Mouse (Mus musculus): ENCODE measurements around the gene Cd59a. TPM values are rescaled to one million over a fixed set of nuclear protein-coding genes. Genes with fewer than 3 reads are reported as not detected.
"Not testable (repeated sequence)": the region's sequence is repeated elsewhere in the genome, so short reads cannot be mapped to it uniquely, and the experiment has no call there.

The Cd59a gene
- polyA plus RNA-seq, 1 experiment from 2014 or later = 32.6 TPM

DNA sequence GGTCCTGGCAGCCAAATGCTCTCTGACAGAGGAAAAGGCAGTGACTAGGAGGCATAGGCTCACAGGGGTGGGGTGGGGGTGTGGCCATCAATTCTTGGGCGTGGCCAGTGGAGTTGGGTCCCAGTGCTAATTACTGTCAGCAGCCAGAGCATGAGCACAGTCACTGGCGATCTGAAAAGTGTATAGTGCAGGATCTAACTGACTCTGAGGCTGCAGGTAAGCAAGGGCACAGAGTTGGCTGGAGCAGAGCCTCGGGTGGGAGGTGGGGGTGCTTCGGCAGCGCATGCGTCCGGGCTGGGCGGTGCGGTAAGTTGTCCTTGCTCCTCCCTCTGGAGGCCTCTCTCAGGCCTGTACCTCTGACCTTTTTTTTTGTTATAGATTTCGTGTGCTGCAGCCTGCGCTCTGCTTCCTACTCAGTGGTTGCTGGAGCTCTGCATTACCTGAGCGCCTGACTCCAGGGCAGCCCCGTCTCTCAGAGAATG lies 25.9 kb upstream of the Cd59a start, which contains the start of gene Cd59b:
Cd59b (plus strand) TSS at position 146 of the 482 bp plus-strand sequence.
- no peaks in the 10 kb centered on the region for H3K36me3 ChIP-seq (ENCODE audit: control insufficient read depth, insufficient read depth, low read length)
- peak; percentile 85 for ATAC-seq (ENCODE audit: insufficient number of reproducible peaks, insufficient read depth, low FRiP score, low read depth)
- H3K27me3 ChIP-seq (ENCODE audit: control insufficient read depth, insufficient read depth, low read length) = no peaks in the 10 kb centered on the region
- peak within 1 kb of the TSS; percentile 21; the same call in 1 of the 2 replicates for H3K9ac ChIP-seq (replicated peaks; ENCODE audit: low read depth, low read length)
- no peaks in the 10 kb centered on the region for H3K9me3 ChIP-seq (ENCODE audit: control insufficient read depth, low read depth, low read length)
- H3K27ac ChIP-seq (ENCODE audit: low read length) = no peak within 1 kb of the TSS
- peak within 1 kb of the TSS; percentile 44 for H3K4me2 ChIP-seq (replicated peaks; ENCODE audit: low read depth, low read length)
- WGBS = 4% methylated on average over 11 of the region's 13 CpGs
- H3K4me1 ChIP-seq (ENCODE audit: control insufficient read depth, insufficient read depth, low read length) = no peaks in the 10 kb centered on the region
- H3K4me3 ChIP-seq (ENCODE audit: low read depth, low read length) = peak within 1 kb of the TSS; percentile 31

DNA sequence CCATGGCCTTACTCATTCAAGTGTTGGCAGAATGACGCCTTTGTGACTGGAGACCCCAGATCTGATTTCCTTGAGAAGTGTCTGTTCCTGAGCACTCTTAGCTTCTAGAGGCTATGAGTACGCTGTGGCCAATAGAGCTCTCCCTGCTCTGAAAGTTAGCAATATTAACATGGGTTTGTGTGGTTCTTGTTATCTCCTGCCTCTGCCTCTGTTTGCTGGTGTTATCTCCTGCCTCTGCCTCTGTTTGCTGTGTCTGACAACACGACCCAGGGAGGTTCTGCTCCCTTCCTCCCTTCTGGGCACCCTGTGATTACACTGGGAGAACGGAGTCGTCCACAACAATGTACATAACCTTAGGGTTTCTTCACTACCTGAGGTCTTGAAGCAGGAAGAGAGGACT lies 17.3 kb upstream of the Cd59a start:
- H3K36me3 ChIP-seq (ENCODE audit: control insufficient read depth, insufficient read depth, low read length); H3K9me3 ChIP-seq (ENCODE audit: control insufficient read depth, low read depth, low read length); H3K27ac ChIP-seq (ENCODE audit: low read length); H3K4me2 ChIP-seq (replicated peaks; ENCODE audit: low read depth, low read length); H3K27me3 ChIP-seq (ENCODE audit: control insufficient read depth, insufficient read depth, low read length); H3K9ac ChIP-seq (replicated peaks; ENCODE audit: low read depth, low read length); H3K4me1 ChIP-seq (ENCODE audit: control insufficient read depth, insufficient read depth, low read length); H3K4me3 ChIP-seq (ENCODE audit: low read depth, low read length): not testable (repeated sequence)
- ATAC-seq (ENCODE audit: insufficient number of reproducible peaks, insufficient read depth, low FRiP score, low read depth) = peak; percentile 69; the same call in 1 of the 2 replicates
- 55% methylated on average over 5 of the region's 5 CpGs for WGBS

DNA sequence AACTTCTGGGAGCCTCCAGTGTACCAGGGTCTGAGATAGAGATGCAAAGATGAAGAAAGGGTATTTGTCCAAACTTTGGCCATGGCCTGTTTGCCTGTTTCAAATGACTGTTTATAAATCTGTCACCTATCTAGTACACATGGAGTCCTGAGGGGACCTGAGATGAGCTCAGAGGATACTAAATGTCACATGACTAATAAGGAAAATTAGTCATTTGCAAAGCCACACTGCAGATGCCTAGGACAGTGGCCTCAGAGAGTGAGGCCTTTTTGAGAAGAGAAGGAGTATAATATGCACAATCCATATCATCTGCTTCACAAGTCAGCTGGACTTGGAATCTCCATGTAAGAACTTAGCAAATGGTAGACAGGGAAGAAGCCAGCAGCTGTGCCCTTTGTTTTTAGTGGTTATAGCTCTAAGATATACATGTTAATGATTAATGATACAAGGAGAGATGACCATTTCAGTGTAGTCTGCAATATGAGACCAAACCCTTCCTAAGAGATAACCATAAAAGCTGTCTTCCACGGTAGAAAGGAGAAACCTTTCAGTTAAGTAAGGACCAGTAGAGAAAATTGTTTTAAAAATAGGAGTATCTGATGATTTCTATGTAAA lies 14.1 kb upstream of the Cd59a start:
- H3K4me1 ChIP-seq (ENCODE audit: control insufficient read depth, insufficient read depth, low read length); H3K36me3 ChIP-seq (ENCODE audit: control insufficient read depth, insufficient read depth, low read length); ATAC-seq (ENCODE audit: insufficient number of reproducible peaks, insufficient read depth, low FRiP score, low read depth); H3K9me3 ChIP-seq (ENCODE audit: control insufficient read depth, low read depth, low read length); H3K4me3 ChIP-seq (ENCODE audit: low read depth, low read length); H3K4me2 ChIP-seq (replicated peaks; ENCODE audit: low read depth, low read length); H3K27ac ChIP-seq (ENCODE audit: low read length); H3K27me3 ChIP-seq (ENCODE audit: control insufficient read depth, insufficient read depth, low read length); H3K9ac ChIP-seq (replicated peaks; ENCODE audit: low read depth, low read length): not testable (repeated sequence)
- WGBS = no CpG with 5 or more reads among the region's 1 CpGs

GRCm38 (mm10) chr2:104082474-104082873 lies 13.1 kb upstream of the Cd59a start:
- Histone ChIP-seq H3K9ac (replicated peaks; ENCODE audit: low read depth, low read length) (no peak overlapping the region), H3K9me3 (ENCODE audit: control insufficient read depth, low read depth, low read length) (no peaks in the 10 kb centered on the region), H3K4me1 (ENCODE audit: control insufficient read depth, insufficient read depth, low read length) (no peaks in the 10 kb centered on the region), H3K27ac (ENCODE audit: low read length) (no peak overlapping the region), H3K4me3 (ENCODE audit: low read depth, low read length) (no peak overlapping the region), H3K4me2 (replicated peaks; ENCODE audit: low read depth, low read length) (no peak overlapping the region), H3K27me3 (ENCODE audit: control insufficient read depth, insufficient read depth, low read length) (no peaks in the 10 kb centered on the region), H3K36me3 (ENCODE audit: control insufficient read depth, insufficient read depth, low read length) (no peaks in the 10 kb centered on the region)
- no peak for ATAC-seq (ENCODE audit: insufficient number of reproducible peaks, insufficient read depth, low FRiP score, low read depth)

GRCm38 (mm10) chr2:104084027-104084426 lies 11.6 kb upstream of the Cd59a start:
- not testable (repeated sequence) for H3K36me3 ChIP-seq (ENCODE audit: control insufficient read depth, insufficient read depth, low read length); H3K4me1 ChIP-seq (ENCODE audit: control insufficient read depth, insufficient read depth, low read length); H3K4me3 ChIP-seq (ENCODE audit: low read depth, low read length); H3K27ac ChIP-seq (ENCODE audit: low read length); H3K9ac ChIP-seq (replicated peaks; ENCODE audit: low read depth, low read length); H3K9me3 ChIP-seq (ENCODE audit: control insufficient read depth, low read depth, low read length); ATAC-seq (ENCODE audit: insufficient number of reproducible peaks, insufficient read depth, low FRiP score, low read depth); H3K27me3 ChIP-seq (ENCODE audit: control insufficient read depth, insufficient read depth, low read length); H3K4me2 ChIP-seq (replicated peaks; ENCODE audit: low read depth, low read length)

DNA sequence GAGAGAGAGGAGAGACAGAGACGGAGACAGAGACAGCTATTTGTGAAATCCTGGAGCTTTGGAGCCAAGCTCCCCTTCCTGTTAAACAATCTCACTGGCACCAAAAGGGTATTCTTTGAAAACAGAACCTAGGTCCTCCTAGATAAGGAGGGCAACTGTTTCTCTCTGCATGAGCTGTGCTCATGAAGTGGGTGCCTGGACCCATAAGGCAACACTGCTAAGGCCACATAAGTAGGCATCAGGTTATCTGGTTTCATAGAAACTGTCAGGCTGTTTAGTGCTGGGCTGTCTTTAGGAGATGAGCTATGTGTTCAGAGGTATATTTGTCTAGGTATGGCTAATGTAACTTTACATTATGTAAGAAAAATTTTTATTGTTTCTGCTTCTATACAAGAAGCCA lies 8.0 kb upstream of the Cd59a start:
- not testable (repeated sequence) for H3K27me3 ChIP-seq (ENCODE audit: control insufficient read depth, insufficient read depth, low read length); H3K9ac ChIP-seq (replicated peaks; ENCODE audit: low read depth, low read length); H3K9me3 ChIP-seq (ENCODE audit: control insufficient read depth, low read depth, low read length); H3K27ac ChIP-seq (ENCODE audit: low read length); ATAC-seq (ENCODE audit: insufficient number of reproducible peaks, insufficient read depth, low FRiP score, low read depth); H3K4me2 ChIP-seq (replicated peaks; ENCODE audit: low read depth, low read length); H3K4me3 ChIP-seq (ENCODE audit: low read depth, low read length); H3K36me3 ChIP-seq (ENCODE audit: control insufficient read depth, insufficient read depth, low read length); H3K4me1 ChIP-seq (ENCODE audit: control insufficient read depth, insufficient read depth, low read length)
- WGBS = 73% methylated on average over 1 of the region's 1 CpGs

DNA sequence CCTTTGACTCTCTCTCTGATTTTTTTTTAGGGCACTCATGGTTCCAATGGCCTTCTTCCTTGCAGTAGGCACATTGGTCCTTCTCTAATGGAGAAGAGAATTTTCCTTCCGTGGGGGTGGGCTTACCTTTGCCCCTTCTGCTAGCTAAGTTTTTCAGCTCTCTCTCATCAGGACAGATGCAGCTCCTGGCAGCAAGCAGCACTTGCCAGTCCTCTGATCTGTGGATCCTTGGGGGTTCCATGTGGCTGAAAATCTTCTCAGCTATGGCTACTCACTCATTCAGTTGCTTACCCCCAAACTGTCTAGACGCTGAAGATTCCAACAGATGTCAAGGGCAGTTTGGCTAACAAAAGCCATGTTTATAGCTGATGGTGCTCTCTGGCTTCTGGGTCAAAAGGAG lies 2.3 kb upstream of the Cd59a start:
- no peak for ATAC-seq (ENCODE audit: insufficient number of reproducible peaks, insufficient read depth, low FRiP score, low read depth)
- Histone ChIP-seq H3K4me1 (ENCODE audit: control insufficient read depth, insufficient read depth, low read length) (no peaks in the 10 kb centered on the region), H3K4me2 (replicated peaks; ENCODE audit: low read depth, low read length) (no peak overlapping the region), H3K4me3 (ENCODE audit: low read depth, low read length) (no peak overlapping the region), H3K27ac (ENCODE audit: low read length) (no peak overlapping the region), H3K27me3 (ENCODE audit: control insufficient read depth, insufficient read depth, low read length) (no peaks in the 10 kb centered on the region), H3K36me3 (ENCODE audit: control insufficient read depth, insufficient read depth, low read length) (no peaks in the 10 kb centered on the region), H3K9ac (replicated peaks; ENCODE audit: low read depth, low read length) (no peak overlapping the region), H3K9me3 (ENCODE audit: control insufficient read depth, low read depth, low read length) (no peaks in the 10 kb centered on the region)
- WGBS = 74% methylated on average over 2 of the region's 2 CpGs

GRCm38 (mm10) chr2:104096256-104096655 lies 655 bp downstream of the Cd59a start:
- H3K27ac ChIP-seq (ENCODE audit: low read length) = peak overlapping the region; percentile 72
- H3K9me3 ChIP-seq (ENCODE audit: control insufficient read depth, low read depth, low read length) = no peaks in the 10 kb centered on the region
- H3K4me3 ChIP-seq (ENCODE audit: low read depth, low read length) = peak overlapping the region; percentile 54
- H3K36me3 ChIP-seq (ENCODE audit: control insufficient read depth, insufficient read depth, low read length) = no peaks in the 10 kb centered on the region
- ATAC-seq (ENCODE audit: insufficient number of reproducible peaks, insufficient read depth, low FRiP score, low read depth) = no peak; the same call in 1 of the 2 replicates
- WGBS = 36% methylated on average over 10 of the region's 10 CpGs
- peak overlapping the region; percentile 63 for H3K4me2 ChIP-seq (replicated peaks; ENCODE audit: low read depth, low read length)
- peak overlapping the region; percentile 47; the same call in 1 of the 2 replicates for H3K9ac ChIP-seq (replicated peaks; ENCODE audit: low read depth, low read length)
- H3K4me1 ChIP-seq (ENCODE audit: control insufficient read depth, insufficient read depth, low read length) = no peaks in the 10 kb centered on the region
- H3K27me3 ChIP-seq (ENCODE audit: control insufficient read depth, insufficient read depth, low read length) = no peaks in the 10 kb centered on the region

DNA sequence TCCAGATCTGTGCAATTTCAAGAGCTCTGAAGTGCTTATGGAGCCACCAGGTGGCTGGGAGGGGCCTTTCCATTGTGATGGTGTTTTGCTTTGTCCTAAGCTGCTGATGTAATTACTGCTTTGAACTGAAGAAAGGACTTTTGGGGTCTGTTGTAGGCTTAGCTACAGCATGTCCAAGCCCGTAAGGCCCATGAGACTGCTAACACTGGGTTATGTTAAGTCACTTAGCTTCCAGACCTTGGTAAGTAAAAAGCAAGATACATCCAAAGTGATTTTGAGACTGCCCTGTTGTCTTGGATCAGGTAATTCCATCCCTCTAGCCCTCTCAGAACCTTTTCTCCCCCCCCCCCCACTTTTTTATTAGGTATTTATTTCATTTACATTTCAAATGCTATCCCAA lies 1.2 kb downstream of the Cd59a start:
- not testable (repeated sequence) for H3K36me3 ChIP-seq (ENCODE audit: control insufficient read depth, insufficient read depth, low read length); H3K27me3 ChIP-seq (ENCODE audit: control insufficient read depth, insufficient read depth, low read length); ATAC-seq (ENCODE audit: insufficient number of reproducible peaks, insufficient read depth, low FRiP score, low read depth); H3K9me3 ChIP-seq (ENCODE audit: control insufficient read depth, low read depth, low read length); H3K4me1 ChIP-seq (ENCODE audit: control insufficient read depth, insufficient read depth, low read length); H3K27ac ChIP-seq (ENCODE audit: low read length); H3K9ac ChIP-seq (replicated peaks; ENCODE audit: low read depth, low read length)
- Histone ChIP-seq H3K4me2 (replicated peaks; ENCODE audit: low read depth, low read length) (peak overlapping the region; percentile 63; the same call in 1 of the 2 replicates), H3K4me3 (ENCODE audit: low read depth, low read length) (0 out of 2 replicates have a peak overlapping the region, but pooled peaks have one; percentile 54)
- 80% methylated on average over 1 of the region's 1 CpGs for WGBS
